Mouse (Mus musculus): ENCODE data around the gene Pip4k2c.

Pip4k2c gene

DNA sequence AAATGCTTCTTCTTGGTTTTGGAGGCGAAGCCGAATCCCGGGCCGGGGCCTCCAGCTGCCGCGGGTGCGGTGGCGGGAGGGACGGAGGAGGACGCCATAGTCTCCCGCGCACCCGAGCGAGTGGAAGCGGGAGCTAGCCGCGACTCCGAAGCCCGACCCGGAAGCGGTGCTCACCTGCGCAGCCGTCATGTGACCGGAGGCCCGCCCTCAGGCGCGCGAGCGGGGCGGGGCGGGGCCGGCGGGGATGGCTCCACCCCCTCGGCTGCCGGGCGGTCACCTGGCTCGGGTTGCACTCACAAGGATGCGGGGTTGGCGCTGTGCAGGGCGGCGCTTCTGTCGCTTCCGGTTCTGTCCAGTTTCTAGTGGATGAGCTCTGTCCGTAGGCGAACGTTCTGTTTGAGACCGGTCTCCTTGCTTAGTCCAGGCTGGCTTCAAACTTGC lies at the start of gene Pip4k2c:
Gene Pip4k2c (minus strand): TSS at position 172 of the 441 bp plus-strand sequence.
- DNase-seq (ENCODE audit: low read depth), result peak; percentile 94

- no peak for DNase-seq (ENCODE audit: low read depth)
Measured at GRCm38 (mm10) chr10:127258489-127258888, 47.1 kb upstream of the Pip4k2c start.

GRCm38 (mm10) chr10:127257790-127258189 lies 46.4 kb upstream of the Pip4k2c start:
- DNase-seq (ENCODE audit: low read depth), result no peak

- no peak for DNase-seq (ENCODE audit: low read depth)
Measured at GRCm38 (mm10) chr10:127255625-127256345, 44.4 kb upstream of the Pip4k2c start.

GRCm38 (mm10) chr10:127250810-127251209 lies 39.4 kb upstream of the Pip4k2c start:
- DNase-seq (ENCODE audit: low read depth), result no peak

DNA sequence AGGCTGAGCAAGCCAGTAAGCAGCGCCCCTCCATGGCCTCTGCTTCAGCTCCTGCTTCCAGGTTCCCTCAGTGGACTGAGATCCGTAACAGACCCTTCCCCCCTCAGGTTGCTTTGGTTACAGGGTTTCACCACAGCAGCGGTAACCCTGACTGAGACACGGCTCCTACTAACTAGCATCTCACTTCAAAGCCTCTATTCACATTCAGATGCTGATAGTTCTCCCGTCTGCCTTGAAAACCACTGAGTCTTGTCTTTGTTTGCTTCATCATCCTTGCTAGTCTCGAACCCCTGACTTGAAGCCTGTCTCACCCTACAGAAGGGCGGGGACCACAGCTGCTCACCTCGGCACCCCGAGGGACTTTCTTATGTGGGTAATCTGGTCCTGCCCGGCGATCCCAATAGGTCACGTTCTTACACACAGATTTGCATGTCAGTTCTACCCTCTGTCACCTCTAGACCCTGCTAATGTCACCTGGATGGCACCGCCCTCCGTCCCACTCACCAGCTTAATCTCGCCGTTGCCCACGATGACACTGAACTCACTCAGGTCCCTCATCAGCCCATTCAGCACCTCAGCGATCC lies 26.9 kb upstream of the Pip4k2c start:
- no peak for DNase-seq (ENCODE audit: low read depth)

- no peak for DNase-seq (ENCODE audit: low read depth)
Measured at GRCm38 (mm10) chr10:127236541-127236940, 25.2 kb upstream of the Pip4k2c start.

- peak; percentile 54 for DNase-seq (ENCODE audit: low read depth)
Measured at GRCm38 (mm10) chr10:127233141-127233540, 21.8 kb upstream of the Pip4k2c start.

DNA sequence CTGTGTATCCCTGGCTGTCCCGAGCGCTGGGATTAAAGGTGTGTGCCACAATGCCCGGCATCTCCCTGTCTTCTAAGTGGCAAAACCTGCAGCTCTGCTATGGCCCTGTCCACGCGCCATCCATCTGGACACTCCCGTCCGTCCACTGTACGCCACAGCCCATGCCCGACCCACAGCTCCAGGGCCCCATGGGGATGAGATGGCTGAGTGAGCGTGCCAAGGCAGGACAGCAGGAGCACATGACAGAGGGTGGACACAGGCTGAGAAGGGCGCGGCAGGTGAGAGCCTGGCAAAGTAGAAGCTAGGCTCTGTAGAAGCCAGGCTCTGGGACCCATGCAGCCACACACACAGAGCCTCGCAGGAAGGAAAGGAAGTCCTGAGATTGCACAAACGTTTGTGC lies 20.4 kb upstream of the Pip4k2c start:
- no peak for DNase-seq (ENCODE audit: low read depth)

GRCm38 (mm10) chr10:127230693-127231092 lies 19.3 kb upstream of the Pip4k2c start:
- peak; percentile 55 for DNase-seq (ENCODE audit: low read depth)

- DNase-seq (ENCODE audit: low read depth), result peak; percentile 88
Measured at GRCm38 (mm10) chr10:127228897-127229296, 17.5 kb upstream of the Pip4k2c start.

DNA sequence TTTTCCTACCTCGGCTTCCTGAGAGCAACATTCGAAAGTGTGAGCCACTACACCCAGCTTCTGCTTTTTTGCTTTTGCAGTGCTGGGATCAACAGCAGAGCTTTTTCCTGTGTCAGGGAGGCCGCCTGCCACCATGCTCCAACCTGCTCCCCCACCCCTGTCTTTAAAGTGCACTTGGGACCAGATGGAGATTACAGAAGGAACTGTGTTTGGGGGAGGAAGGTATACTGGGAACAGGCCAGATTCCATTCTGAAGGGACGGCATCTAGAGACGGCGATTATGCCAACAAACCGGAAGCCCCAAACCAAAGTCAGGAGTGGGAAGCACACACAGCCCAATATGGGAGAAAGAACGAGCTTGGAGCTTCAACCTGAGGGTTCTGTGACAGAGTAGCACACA lies 15.8 kb upstream of the Pip4k2c start:
- DNase-seq (ENCODE audit: low read depth), result no peak

GRCm38 (mm10) chr10:127226318-127226895 lies 15.0 kb upstream of the Pip4k2c start:
- no peak for DNase-seq (ENCODE audit: low read depth)

- DNase-seq (ENCODE audit: low read depth), result peak; percentile 77
Measured at GRCm38 (mm10) chr10:127225732-127226131, 14.3 kb upstream of the Pip4k2c start.

- DNase-seq (ENCODE audit: low read depth), result no peak
Measured at GRCm38 (mm10) chr10:127225213-127225612, 13.8 kb upstream of the Pip4k2c start.

GRCm38 (mm10) chr10:127218339-127218738 lies 7.0 kb upstream of the Pip4k2c start:
- DNase-seq (ENCODE audit: low read depth), result peak; percentile 53

GRCm38 (mm10) chr10:127217177-127217576 lies 5.8 kb upstream of the Pip4k2c start:
- no peak for DNase-seq (ENCODE audit: low read depth)

GRCm38 (mm10) chr10:127216456-127216855 lies 5.1 kb upstream of the Pip4k2c start:
- no peak for DNase-seq (ENCODE audit: low read depth)

- no peak for DNase-seq (ENCODE audit: low read depth)
Measured at GRCm38 (mm10) chr10:127214422-127214803, 3.0 kb upstream of the Pip4k2c start.

DNA sequence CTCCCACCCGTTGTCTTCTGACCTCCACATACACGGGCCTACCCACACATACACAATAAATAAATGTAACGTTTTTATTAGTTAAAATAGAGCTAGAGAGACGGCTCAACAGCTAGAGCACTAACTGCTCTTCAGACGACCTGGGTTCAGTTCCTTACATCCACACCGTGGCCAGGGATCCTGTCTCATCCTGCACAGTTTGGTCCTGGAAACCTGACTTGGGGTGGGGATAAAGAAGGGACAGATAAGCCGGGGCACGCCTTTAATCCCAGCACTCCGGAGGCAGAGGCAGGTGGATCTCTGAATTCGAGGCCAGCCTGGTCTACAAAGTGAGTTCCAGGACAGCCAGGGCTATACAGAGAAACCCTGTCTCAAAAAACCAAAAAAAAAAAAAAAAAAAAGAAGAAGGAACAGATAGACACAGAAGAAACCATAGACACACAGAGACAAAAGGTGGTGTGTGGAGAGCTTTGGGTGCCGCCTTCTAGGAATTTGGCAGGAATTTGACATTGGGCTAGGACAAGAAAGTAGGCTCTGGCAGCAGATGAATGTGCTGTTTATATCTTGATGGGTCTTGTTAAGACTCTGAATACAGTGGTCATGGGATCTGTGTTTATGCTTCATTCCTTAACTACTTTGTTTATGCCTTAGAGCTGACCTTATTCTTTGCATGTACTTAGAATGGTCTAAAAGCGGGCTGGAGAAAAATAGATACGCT lies 2.5 kb upstream of the Pip4k2c start:
- no peak for DNase-seq (ENCODE audit: low read depth)

DNA sequence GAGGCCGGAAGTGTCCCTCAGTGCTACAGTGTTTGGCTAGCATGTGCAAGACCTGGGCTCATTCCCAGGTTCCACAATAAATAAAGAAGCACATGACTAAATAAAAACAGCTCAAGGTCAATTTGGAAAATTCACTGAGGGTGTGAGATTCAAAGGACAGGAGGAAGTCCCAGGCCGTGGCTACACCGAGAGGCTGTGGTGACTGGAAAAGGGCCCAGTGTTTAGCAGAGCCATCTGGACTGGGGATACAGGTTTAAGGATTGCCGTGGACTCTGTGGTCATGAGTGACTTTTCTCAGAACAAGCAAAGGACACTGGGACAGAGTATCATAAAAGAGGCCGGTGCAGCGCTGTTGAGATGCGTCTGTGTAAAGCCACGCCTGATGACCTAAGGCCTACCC lies 1.9 kb upstream of the Pip4k2c start:
- DNase-seq (ENCODE audit: low read depth), result no peak

- no peak for DNase-seq (ENCODE audit: low read depth)
Measured at GRCm38 (mm10) chr10:127210961-127211405, 402 bp downstream of the Pip4k2c start.
